Mouse (Mus musculus): ENCODE results near the gene Acsm4.

- TF ChIP-seq POLR2A (IDR thresholded peaks at IDR 0.05; ENCODE audit: borderline replicate concordance, control insufficient read depth, low read depth, low read length) (no peak), CTCF (IDR thresholded peaks at IDR 0.05; ENCODE audit: control insufficient read depth, insufficient read depth, low read length) (no peak)
These were observed 31.1 kb downstream of the Acsm4 start for GRCm38 (mm10) chr7:119720947-119721310.
